Mouse (Mus musculus) ES-Bruce4 (cell line): ENCODE measurements around the gene Slc35f3.

Source experiments
- CTCF ChIP-seq: IDR thresholded peaks from one replicate; pipeline ENCODE4 v1.8.1; 2011; ENCODE audit warnings: low read depth, low read length
- EP300 ChIP-seq: IDR thresholded peaks from 2 replicates; pipeline ENCODE4 v1.6.1; 2011; ENCODE audit warnings: low read depth, low read length; ENCODE audit not compliant: insufficient read depth
- POLR2A ChIP-seq: IDR thresholded peaks from one replicate; pipeline ENCODE4 v1.8.1; 2011; ENCODE audit warnings: low read length; ENCODE audit not compliant: insufficient read depth

- TF ChIP-seq EP300, result no peak
- TF ChIP-seq POLR2A, result no peak
- TF ChIP-seq CTCF, result no peak
Observed at GRCm38 (mm10) chr8:126353259-126353658, 54.9 kb downstream of the Slc35f3 start.
